Mouse (Mus musculus): ENCODE data around the gene Krt20. TPM values are rescaled to one million over a fixed set of nuclear protein-coding genes. Genes with fewer than 3 reads are reported as not detected.

The Krt20 gene
- polyA plus RNA-seq (2014; fragmentation: Illumina TruSeq; extraction: RNeasy Lipid Tissue Mini Kit (QIAGEN cat#74804); ENCODE audit: low read depth, low replicate concordance) = 0.31 TPM

DNA sequence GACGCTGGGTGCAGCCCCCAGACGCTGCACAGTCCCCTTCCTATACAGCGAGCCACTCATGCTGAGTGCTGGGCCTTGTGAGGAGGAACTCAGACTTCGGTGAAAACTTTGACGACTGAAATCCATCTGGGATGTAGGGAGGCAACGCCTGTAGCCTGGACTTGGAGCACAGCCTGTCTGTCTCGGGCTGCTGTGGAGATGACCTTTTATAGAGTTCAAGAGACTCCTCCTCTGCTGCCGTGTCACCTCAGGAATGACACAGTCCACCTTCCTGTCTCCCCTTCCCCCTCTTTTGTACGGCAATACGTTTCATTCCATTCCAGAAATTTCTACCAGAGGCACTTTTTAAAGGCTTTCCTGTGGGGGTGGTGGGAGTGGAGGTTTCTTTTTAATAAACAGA, at the start of gene Krt20:
Gene Krt20, minus strand, starts transcription at position 179 of the 400 bp plus-strand sequence.

DNA sequence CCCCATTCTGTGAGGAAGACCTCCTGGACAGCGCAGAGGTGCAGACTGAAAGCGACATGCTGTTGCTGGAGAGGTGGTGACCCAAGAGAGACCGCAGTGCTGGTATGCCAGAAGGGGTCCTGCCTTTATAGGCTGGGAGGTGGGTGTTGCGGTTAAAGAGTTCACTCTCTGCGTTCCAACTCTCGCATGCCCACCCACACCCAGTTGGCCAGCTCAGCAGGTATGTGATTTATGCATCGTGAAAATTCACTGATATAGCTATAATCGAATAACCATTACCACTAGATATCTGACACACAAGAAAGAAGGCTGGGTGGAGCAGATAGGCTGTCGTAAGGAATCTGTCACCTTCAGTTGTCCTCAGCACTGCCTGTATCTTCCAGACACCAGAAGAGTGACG, 15.8 kb downstream of the Krt20 start, which contains the start of gene Krt12:
Gene Krt12, minus strand, starts transcription at position 101 of the 400 bp plus-strand sequence.

DNA sequence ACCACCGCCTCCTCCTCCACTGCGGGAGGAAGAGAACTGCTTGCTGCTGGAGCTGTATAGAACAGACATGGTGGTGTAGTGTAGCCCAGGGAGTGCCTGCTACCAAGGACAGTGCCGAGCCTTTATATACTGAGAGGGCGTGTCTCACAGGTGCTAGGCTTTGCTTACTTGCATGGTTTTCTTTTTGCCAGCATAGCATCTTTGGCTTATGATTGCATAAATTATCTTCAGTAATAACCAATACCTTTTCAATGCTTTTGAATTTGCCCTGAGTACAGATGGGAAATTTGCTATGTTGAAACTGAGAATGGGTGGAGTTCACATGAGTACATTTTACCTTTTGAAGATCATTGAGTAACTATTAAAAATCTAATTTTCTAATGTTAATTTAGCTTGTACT, 48.7 kb downstream of the Krt20 start, which contains the start of gene Krt10:
Gene Krt10, minus strand, starts transcription at position 101 of the 400 bp plus-strand sequence.

Other genes with a start within 250 kb of the Krt20 start
- gene Smarce1, start 207.1 kb downstream of the Krt20 start, polyA plus RNA-seq (2014; fragmentation: Illumina TruSeq; extraction: RNeasy Lipid Tissue Mini Kit (QIAGEN cat#74804); ENCODE audit: low read depth, low replicate concordance) = 147 TPM
- gene Krt222, start 194.1 kb downstream of the Krt20 start, polyA plus RNA-seq (2014; fragmentation: Illumina TruSeq; extraction: RNeasy Lipid Tissue Mini Kit (QIAGEN cat#74804); ENCODE audit: low read depth, low replicate concordance) = 0.32 TPM
- not detected for gene Krt24, start 152.9 kb downstream of the Krt20 start, polyA plus RNA-seq (2014; fragmentation: Illumina TruSeq; extraction: RNeasy Lipid Tissue Mini Kit (QIAGEN cat#74804); ENCODE audit: low read depth, low replicate concordance)
- gene Krt25, start 115.2 kb downstream of the Krt20 start, polyA plus RNA-seq (2014; fragmentation: Illumina TruSeq; extraction: RNeasy Lipid Tissue Mini Kit (QIAGEN cat#74804); ENCODE audit: low read depth, low replicate concordance) = not detected
- 0.25 TPM for gene Krt26, start 100.2 kb downstream of the Krt20 start, polyA plus RNA-seq (2014; fragmentation: Illumina TruSeq; extraction: RNeasy Lipid Tissue Mini Kit (QIAGEN cat#74804); ENCODE audit: low read depth, low replicate concordance)
- not detected for gene Krt27, start 87.0 kb downstream of the Krt20 start, polyA plus RNA-seq (2014; fragmentation: Illumina TruSeq; extraction: RNeasy Lipid Tissue Mini Kit (QIAGEN cat#74804); ENCODE audit: low read depth, low replicate concordance)
- gene Krt28, start 63.2 kb downstream of the Krt20 start, polyA plus RNA-seq (2014; fragmentation: Illumina TruSeq; extraction: RNeasy Lipid Tissue Mini Kit (QIAGEN cat#74804); ENCODE audit: low read depth, low replicate concordance) = not detected
- gene Krt10, start 48.8 kb downstream of the Krt20 start, polyA plus RNA-seq (2014; fragmentation: Illumina TruSeq; extraction: RNeasy Lipid Tissue Mini Kit (QIAGEN cat#74804); ENCODE audit: low read depth, low replicate concordance) = 9.5 TPM
- not detected for gene Krt12, start 15.9 kb downstream of the Krt20 start, polyA plus RNA-seq (2014; fragmentation: Illumina TruSeq; extraction: RNeasy Lipid Tissue Mini Kit (QIAGEN cat#74804); ENCODE audit: low read depth, low replicate concordance)
- 0.35 TPM for gene Krt23, start 55.0 kb upstream of the Krt20 start, polyA plus RNA-seq (2014; fragmentation: Illumina TruSeq; extraction: RNeasy Lipid Tissue Mini Kit (QIAGEN cat#74804); ENCODE audit: low read depth, low replicate concordance)
- not detected for gene Krt39, start 83.2 kb upstream of the Krt20 start, polyA plus RNA-seq (2014; fragmentation: Illumina TruSeq; extraction: RNeasy Lipid Tissue Mini Kit (QIAGEN cat#74804); ENCODE audit: low read depth, low replicate concordance)
- not detected for gene Krt40, start 105.0 kb upstream of the Krt20 start, polyA plus RNA-seq (2014; fragmentation: Illumina TruSeq; extraction: RNeasy Lipid Tissue Mini Kit (QIAGEN cat#74804); ENCODE audit: low read depth, low replicate concordance)
- not detected for gene Krtap3-3, start 112.7 kb upstream of the Krt20 start, polyA plus RNA-seq (2014; fragmentation: Illumina TruSeq; extraction: RNeasy Lipid Tissue Mini Kit (QIAGEN cat#74804); ENCODE audit: low read depth, low replicate concordance)
- gene Krtap3-2, start 118.7 kb upstream of the Krt20 start, polyA plus RNA-seq (2014; fragmentation: Illumina TruSeq; extraction: RNeasy Lipid Tissue Mini Kit (QIAGEN cat#74804); ENCODE audit: low read depth, low replicate concordance) = not detected
- gene Gm11939, start 121.3 kb upstream of the Krt20 start, polyA plus RNA-seq (2014; fragmentation: Illumina TruSeq; extraction: RNeasy Lipid Tissue Mini Kit (QIAGEN cat#74804); ENCODE audit: low read depth, low replicate concordance) = not detected
- not detected for gene Krtap3-1, start 128.5 kb upstream of the Krt20 start, polyA plus RNA-seq (2014; fragmentation: Illumina TruSeq; extraction: RNeasy Lipid Tissue Mini Kit (QIAGEN cat#74804); ENCODE audit: low read depth, low replicate concordance)
- gene Krtap1-5, start 142.9 kb upstream of the Krt20 start, polyA plus RNA-seq (2014; fragmentation: Illumina TruSeq; extraction: RNeasy Lipid Tissue Mini Kit (QIAGEN cat#74804); ENCODE audit: low read depth, low replicate concordance) = not detected
- gene Krtap1-4, start 145.5 kb upstream of the Krt20 start, polyA plus RNA-seq (2014; fragmentation: Illumina TruSeq; extraction: RNeasy Lipid Tissue Mini Kit (QIAGEN cat#74804); ENCODE audit: low read depth, low replicate concordance) = not detected
- gene Krtap1-3, start 153.2 kb upstream of the Krt20 start, polyA plus RNA-seq (2014; fragmentation: Illumina TruSeq; extraction: RNeasy Lipid Tissue Mini Kit (QIAGEN cat#74804); ENCODE audit: low read depth, low replicate concordance) = not detected
- gene Krtap9-3, start 160.0 kb upstream of the Krt20 start, polyA plus RNA-seq (2014; fragmentation: Illumina TruSeq; extraction: RNeasy Lipid Tissue Mini Kit (QIAGEN cat#74804); ENCODE audit: low read depth, low replicate concordance) = not detected
- gene Gm11938, start 165.2 kb upstream of the Krt20 start, polyA plus RNA-seq (2014; fragmentation: Illumina TruSeq; extraction: RNeasy Lipid Tissue Mini Kit (QIAGEN cat#74804); ENCODE audit: low read depth, low replicate concordance) = not detected
- not detected for gene Gm11937, start 172.0 kb upstream of the Krt20 start, polyA plus RNA-seq (2014; fragmentation: Illumina TruSeq; extraction: RNeasy Lipid Tissue Mini Kit (QIAGEN cat#74804); ENCODE audit: low read depth, low replicate concordance)
- gene Krtap2-4, start 176.7 kb upstream of the Krt20 start, polyA plus RNA-seq (2014; fragmentation: Illumina TruSeq; extraction: RNeasy Lipid Tissue Mini Kit (QIAGEN cat#74804); ENCODE audit: low read depth, low replicate concordance) = not detected
- gene Gm11562, start 182.3 kb upstream of the Krt20 start, polyA plus RNA-seq (2014; fragmentation: Illumina TruSeq; extraction: RNeasy Lipid Tissue Mini Kit (QIAGEN cat#74804); ENCODE audit: low read depth, low replicate concordance) = not detected
- gene Krtap4-1, start 190.1 kb upstream of the Krt20 start, polyA plus RNA-seq (2014; fragmentation: Illumina TruSeq; extraction: RNeasy Lipid Tissue Mini Kit (QIAGEN cat#74804); ENCODE audit: low read depth, low replicate concordance) = not detected
- not detected for gene Krtap4-2, start 196.9 kb upstream of the Krt20 start, polyA plus RNA-seq (2014; fragmentation: Illumina TruSeq; extraction: RNeasy Lipid Tissue Mini Kit (QIAGEN cat#74804); ENCODE audit: low read depth, low replicate concordance)
- not detected for gene Krtap4-7, start 205.9 kb upstream of the Krt20 start, polyA plus RNA-seq (2014; fragmentation: Illumina TruSeq; extraction: RNeasy Lipid Tissue Mini Kit (QIAGEN cat#74804); ENCODE audit: low read depth, low replicate concordance)
- gene Gm11555, start 212.1 kb upstream of the Krt20 start, polyA plus RNA-seq (2014; fragmentation: Illumina TruSeq; extraction: RNeasy Lipid Tissue Mini Kit (QIAGEN cat#74804); ENCODE audit: low read depth, low replicate concordance) = not detected
- gene Gm11563, start 220.8 kb upstream of the Krt20 start, polyA plus RNA-seq (2014; fragmentation: Illumina TruSeq; extraction: RNeasy Lipid Tissue Mini Kit (QIAGEN cat#74804); ENCODE audit: low read depth, low replicate concordance) = not detected
- not detected for gene Krtap4-6, start 227.8 kb upstream of the Krt20 start, polyA plus RNA-seq (2014; fragmentation: Illumina TruSeq; extraction: RNeasy Lipid Tissue Mini Kit (QIAGEN cat#74804); ENCODE audit: low read depth, low replicate concordance)